ENCODE assay signal across 12 mouse cellular contexts in genomic region chr15:82901306-82901705, GRCm38 (mm10).
DNase-seq lines count a peak whose midpoint lies in the region; ATAC-seq and TF ChIP-seq lines count a peak whose summit lies in the region.
"Had no signal": no experiment of that assay in that cellular context is flagged by ENCODE, and none has a peak within 500 bp of the region (broad histone marks: within the 10 kb centered on the region; RNA-seq: fewer than 3 reads in every experiment).

No protein-coding gene starts in this region.

- no peaks in the 10 kb centered on the region for H3K27me3 ChIP-seq in kidney, postnatal 0 days (ENCODE audit: insufficient read depth, low read length)
- no peaks in the 10 kb centered on the region for H3K27me3 ChIP-seq in embryonic facial prominence, embryonic 11.5 days (ENCODE audit: control insufficient read depth, insufficient read depth, low read length)
- H3K27me3 ChIP-seq in midbrain, embryonic 14.5 days (ENCODE audit: control insufficient read depth, insufficient read depth, low read length), result no peaks in the 10 kb centered on the region; the same call in 1 of the 2 replicates
- H3K27me3 ChIP-seq: liver, embryonic 15.5 days; stomach, embryonic 15.5 days had no signal

- intact Hi-C loops in gastrocnemius, postnatal 14 days (cut with DNase I; ENCODE audit: low total_unique reads), result no loop called here

- no peak overlapping the region for H3K4me3 ChIP-seq in kidney, postnatal 0 days (replicated peaks; ENCODE audit: low read depth, low read length)
- no peak overlapping the region for H3K4me3 ChIP-seq in embryonic facial prominence, embryonic 11.5 days (ENCODE audit: low read depth, low read length)
- H3K4me3 ChIP-seq in midbrain, embryonic 14.5 days (replicated peaks; ENCODE audit: low read depth, low read length), result no peak overlapping the region
- H3K4me3 ChIP-seq: liver, embryonic 15.5 days; stomach, embryonic 15.5 days had no signal

- no peak overlapping the region for H3K9ac ChIP-seq in kidney, postnatal 0 days (ENCODE audit: low read depth, low read length)
- no peak overlapping the region for H3K9ac ChIP-seq in embryonic facial prominence, embryonic 11.5 days (replicated peaks; ENCODE audit: low read length)
- H3K9ac ChIP-seq in midbrain, embryonic 14.5 days (replicated peaks; ENCODE audit: low read length), result no peak overlapping the region
- H3K9ac ChIP-seq: liver, embryonic 15.5 days; stomach, embryonic 15.5 days had no signal

- DNase-seq in kidney, postnatal 0 days (ENCODE audit: low spot score), result peak; percentile 38
- no peak for DNase-seq in kidney, postnatal 10 days
- peak; percentile 96 for DNase-seq in R1 (ENCODE audit: low read depth, low spot score)
- peak; percentile 28 for DNase-seq in embryonic facial prominence, embryonic 11.5 days (ENCODE audit: low spot score)
- peak; percentile 59 for DNase-seq in midbrain, embryonic 14.5 days
- DNase-seq in natural killer cell, adult 2 months (ENCODE audit: low spot score in 2 of 2), result no peak
- no peak for DNase-seq in gastrocnemius, postnatal 14 days
- DNase-seq: cerebellum, adult 9-10 months; gastrocnemius, postnatal 36 days; kidney, postnatal 4 days had no signal

- no peak for ATAC-seq in kidney, postnatal 0 days (replicated peaks; ENCODE audit: low FRiP score, low read depth)
- no peak for ATAC-seq in embryonic facial prominence, embryonic 11.5 days (replicated peaks; ENCODE audit: insufficient number of reproducible peaks, low FRiP score, low TSS enrichment, low read depth)
- ATAC-seq in midbrain, embryonic 14.5 days (ENCODE audit: low FRiP score, low TSS enrichment), result no peak

- TF ChIP-seq CTCF in kidney, postnatal 0 days (IDR thresholded peaks at IDR 0.05; ENCODE audit: low read depth), result no peak

- H3K36me3 ChIP-seq in kidney, postnatal 0 days (ENCODE audit: insufficient read depth, low read length), result no peaks in the 10 kb centered on the region
- no peaks in the 10 kb centered on the region for H3K36me3 ChIP-seq in embryonic facial prominence, embryonic 11.5 days (replicated peaks; ENCODE audit: control insufficient read depth, insufficient read depth, low read depth, low read length)
- H3K36me3 ChIP-seq in midbrain, embryonic 14.5 days (ENCODE audit: control insufficient read depth, insufficient read depth, low read length), result no peaks in the 10 kb centered on the region
- H3K36me3 ChIP-seq: liver, embryonic 15.5 days; stomach, embryonic 15.5 days had no signal

- no peak overlapping the region for H3K27ac ChIP-seq in kidney, postnatal 0 days
- no peak overlapping the region for H3K27ac ChIP-seq in embryonic facial prominence, embryonic 11.5 days (replicated peaks; ENCODE audit: low read depth, low read length)
- H3K27ac ChIP-seq in midbrain, embryonic 14.5 days (replicated peaks; ENCODE audit: low read depth, low read length), result no peak overlapping the region
- H3K27ac ChIP-seq: liver, embryonic 15.5 days; stomach, embryonic 15.5 days had no signal

- no peaks in the 10 kb centered on the region for H3K9me3 ChIP-seq in kidney, postnatal 0 days (replicated peaks; ENCODE audit: low read length)
- no peaks in the 10 kb centered on the region for H3K9me3 ChIP-seq in embryonic facial prominence, embryonic 11.5 days (replicated peaks; ENCODE audit: control insufficient read depth, low read length)
- no peaks in the 10 kb centered on the region for H3K9me3 ChIP-seq in midbrain, embryonic 14.5 days (ENCODE audit: control insufficient read depth, low read length)
- H3K9me3 ChIP-seq: liver, embryonic 15.5 days; stomach, embryonic 15.5 days had no signal

- 17% methylated on average over 6 of the region's 6 CpGs for WGBS in kidney, postnatal 0 days
- 20% methylated on average over 6 of the region's 6 CpGs for WGBS in embryonic facial prominence, embryonic 11.5 days
- WGBS in midbrain, embryonic 14.5 days, result 3% methylated on average over 6 of the region's 6 CpGs

- H3K4me2 ChIP-seq in kidney, postnatal 0 days (ENCODE audit: low read length), result no peak overlapping the region
- no peak overlapping the region for H3K4me2 ChIP-seq in embryonic facial prominence, embryonic 11.5 days (ENCODE audit: low read depth, low read length)
- no peak overlapping the region for H3K4me2 ChIP-seq in midbrain, embryonic 14.5 days (ENCODE audit: low read length)
- H3K4me2 ChIP-seq: liver, embryonic 15.5 days; stomach, embryonic 15.5 days had no signal

- H3K4me1 ChIP-seq in kidney, postnatal 0 days (replicated peaks; ENCODE audit: insufficient read depth, low read length), result peaks cover 17% of the 10 kb centered on the region; the same call in 1 of the 2 replicates
- H3K4me1 ChIP-seq in embryonic facial prominence, embryonic 11.5 days (ENCODE audit: control insufficient read depth, insufficient read depth, low read length), result peaks cover 3% of the 10 kb centered on the region; the same call in 1 of the 2 replicates
- H3K4me1 ChIP-seq in midbrain, embryonic 14.5 days (ENCODE audit: control insufficient read depth, insufficient read depth, low read length), result peaks cover 64% of the 10 kb centered on the region

Comparison
In these comparisons a context has a peak if more than half of its experiments do, and no peak if none do; other contexts are left out.
1. DNase-seq: peak in kidney, postnatal 0 days (single experiment), R1 (single experiment), embryonic facial prominence, embryonic 11.5 days (single experiment) and midbrain, embryonic 14.5 days (single experiment); none in kidney, postnatal 10 days (single experiment), natural killer cell, adult 2 months (0 of 2) and gastrocnemius, postnatal 14 days (single experiment).